Mouse (Mus musculus): ENCODE measurements around the gene Adamts15.

Gene Adamts15

DNA sequence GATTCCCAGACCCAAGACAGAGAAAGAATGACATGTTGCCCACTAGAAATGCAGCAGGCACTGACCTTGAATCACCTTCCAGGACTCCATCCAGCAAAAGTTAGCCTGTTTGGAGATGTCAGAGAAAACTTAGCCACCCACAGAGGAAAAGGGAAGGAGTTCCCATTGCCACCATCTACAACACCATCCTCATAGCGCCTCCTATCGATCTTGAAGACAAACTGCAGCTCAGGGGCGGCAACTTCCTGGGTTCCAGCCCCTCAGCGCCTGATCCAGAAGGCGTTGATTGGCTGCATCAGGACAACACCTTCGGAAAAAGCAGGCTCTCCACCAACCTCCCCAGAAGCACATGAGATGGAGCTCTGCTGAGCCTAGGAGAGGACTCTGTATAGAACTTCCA lies 1.5 kb downstream of the Adamts15 start:
- DNase-seq = peak; percentile 43

DNA sequence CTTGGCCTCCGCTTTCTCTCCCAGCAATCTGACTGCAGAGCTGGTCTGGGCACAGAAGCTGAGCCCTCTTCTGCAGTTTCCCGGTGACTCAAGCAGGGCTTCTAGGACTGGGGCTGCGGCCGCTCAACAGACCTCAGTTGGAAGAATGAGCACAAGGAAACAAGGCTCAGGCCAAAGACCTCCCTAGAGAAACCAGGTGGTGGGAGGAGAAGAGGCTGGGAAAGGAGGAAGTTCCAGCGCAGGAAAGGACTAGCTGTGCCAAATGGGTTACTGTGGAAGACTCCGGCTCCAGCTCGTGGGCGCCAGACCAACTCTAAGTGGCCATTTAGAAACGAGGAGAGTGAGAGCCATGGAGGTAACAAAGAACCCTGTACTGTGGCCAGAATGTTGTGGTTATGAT lies 2.6 kb downstream of the Adamts15 start:
- DNase-seq = no peak

DNA sequence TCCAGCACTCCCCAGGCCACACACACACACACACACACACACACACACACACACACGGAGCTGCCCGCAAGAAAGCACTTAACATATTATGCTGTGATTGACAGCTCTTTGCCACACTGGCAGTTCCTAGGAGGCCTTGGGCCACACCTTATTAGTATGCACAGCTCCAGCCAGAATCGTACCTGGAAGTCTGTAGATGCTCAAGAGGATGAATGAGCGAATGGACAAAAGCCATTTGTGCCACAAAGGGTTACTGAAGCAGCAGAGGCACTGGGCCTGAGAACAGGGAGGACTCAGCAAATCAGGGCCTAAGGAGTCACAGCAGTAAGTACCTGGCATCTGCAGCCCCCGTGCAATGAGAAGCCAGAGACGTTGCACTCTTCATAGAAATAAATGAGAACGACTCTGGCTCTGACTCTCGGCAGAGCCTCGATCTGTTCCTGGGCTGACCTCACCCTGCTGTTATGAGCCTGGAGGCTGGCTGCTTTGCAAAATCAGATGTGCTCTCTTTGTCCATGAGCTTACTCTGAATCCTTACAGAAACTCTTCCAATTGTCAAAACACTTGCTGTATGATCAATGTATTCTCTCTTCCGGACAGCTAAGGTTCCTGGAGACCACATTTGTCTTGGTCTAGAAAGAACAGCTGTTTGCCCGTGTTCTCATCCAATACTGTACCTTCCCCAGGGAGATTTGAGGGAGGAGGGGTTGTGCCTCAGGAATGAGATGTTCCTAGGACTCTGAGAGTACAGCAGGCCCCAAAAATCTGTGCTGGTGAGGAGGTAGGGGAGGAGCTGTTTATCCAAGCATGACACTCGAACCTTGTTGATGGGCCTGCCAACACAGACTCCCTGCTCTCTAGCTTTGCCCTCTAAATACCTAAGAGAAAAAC lies 3.5 kb downstream of the Adamts15 start:
- DNase-seq = peak; percentile 26

DNA sequence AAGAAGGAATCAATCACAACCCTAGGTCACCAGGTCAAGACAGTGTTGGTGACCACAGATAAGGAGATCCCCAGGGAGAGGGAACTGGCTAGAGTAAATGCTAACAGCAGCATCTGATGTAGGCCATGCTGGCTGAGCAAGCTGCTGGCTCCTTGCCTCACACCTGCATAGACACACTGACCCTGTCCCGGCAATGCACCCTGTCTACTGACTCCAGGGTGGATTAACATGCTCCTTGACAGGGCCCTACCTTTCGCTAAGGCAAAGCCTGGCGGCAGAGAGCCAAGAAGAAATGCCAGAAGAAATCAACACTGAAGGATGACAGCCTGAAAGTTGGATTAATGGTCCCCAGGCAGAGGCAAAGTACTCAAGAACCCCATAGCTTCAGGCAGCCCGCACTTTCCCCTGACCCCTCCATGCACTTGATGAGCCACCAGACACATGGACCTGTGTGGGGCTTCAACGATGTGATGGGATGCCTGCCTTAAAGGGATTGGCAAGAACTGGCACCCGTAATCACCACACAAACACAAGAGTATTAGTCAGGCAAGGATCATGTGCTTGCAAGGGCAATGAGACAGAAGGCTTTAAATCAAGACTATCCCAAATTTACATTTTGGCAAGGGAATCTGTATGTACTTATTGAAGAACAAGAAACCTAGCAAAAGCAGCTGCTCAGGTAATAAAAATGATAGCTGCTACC lies 5.8 kb downstream of the Adamts15 start:
- DNase-seq = no peak

DNA sequence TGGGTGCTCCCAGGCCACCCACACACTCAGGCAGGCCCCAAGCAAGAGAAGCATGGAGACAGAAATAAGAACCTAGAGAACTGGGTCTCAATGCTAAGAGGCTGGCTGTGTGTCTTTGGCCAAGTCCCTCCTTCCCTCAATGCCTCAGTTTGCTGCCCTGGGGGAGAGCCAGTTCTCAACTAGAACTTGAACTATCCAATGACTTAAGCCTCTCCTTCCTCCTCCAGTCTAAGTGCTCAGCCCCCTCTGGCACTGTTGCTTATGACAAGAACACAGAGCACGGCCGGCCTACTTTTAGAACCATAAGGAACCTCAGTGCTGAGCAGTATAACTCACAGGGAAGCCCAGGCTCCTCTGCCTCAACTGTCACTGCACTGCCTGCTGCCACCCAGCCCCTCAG lies 8.0 kb downstream of the Adamts15 start:
- DNase-seq = no peak

DNA sequence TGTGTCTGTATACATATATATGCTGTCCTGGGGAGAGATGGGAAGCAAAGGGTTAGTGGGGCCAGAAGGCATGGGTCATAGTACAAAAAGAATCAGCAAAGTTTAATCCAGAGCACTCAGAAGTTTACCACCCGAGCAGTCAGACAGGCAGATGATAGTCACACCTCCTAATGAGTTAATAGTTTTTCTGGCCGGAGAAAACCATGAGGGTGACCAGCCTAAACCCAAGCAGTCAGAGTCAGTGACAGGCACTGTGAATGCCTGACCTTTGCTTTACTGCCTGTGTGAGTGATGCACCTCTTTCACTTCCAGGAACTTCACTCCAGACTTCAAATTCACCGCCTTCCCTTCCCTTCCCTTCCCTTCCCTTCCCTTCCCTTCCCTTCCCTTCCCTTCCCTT lies 8.8 kb downstream of the Adamts15 start:
- DNase-seq = no peak

DNA sequence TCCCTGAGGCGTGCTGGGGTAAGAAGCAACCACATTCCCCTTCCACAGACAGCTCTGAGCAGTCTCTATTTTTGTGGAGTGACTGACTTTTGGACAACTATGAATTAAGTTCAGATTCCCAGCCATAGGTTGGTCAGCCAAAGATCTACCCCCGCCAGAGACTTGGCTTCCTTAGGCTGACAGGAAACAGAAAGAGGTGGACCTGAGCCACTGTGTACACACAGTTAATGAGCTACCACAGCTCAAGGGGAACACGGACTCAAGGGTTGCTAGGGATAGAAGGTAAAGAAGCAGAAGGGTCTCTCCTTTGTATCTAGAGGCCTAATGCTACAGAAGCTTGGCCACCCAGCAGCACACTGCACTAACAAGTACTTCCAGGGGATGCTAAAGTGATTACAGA lies 10.1 kb downstream of the Adamts15 start:
- DNase-seq = no peak

DNA sequence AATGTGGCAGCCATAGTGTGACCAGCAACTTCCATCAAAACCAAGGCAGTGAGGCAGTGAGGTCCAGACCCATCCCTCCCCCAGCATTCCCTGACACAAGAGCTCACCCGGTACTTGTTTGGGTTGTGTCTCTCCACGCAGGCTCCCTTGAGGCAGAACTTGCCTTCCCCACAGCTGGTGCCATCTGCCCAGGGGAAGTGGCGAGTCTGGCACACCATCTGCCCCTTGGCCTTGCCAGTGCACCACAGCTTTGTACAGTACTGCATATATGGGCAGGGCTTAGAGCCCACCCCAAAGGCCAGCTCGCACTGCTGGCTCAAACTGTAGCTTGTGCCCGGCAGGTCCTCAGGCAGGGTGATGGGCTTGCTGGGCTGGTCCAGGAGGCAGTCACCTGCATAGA lies 11.8 kb downstream of the Adamts15 start:
- DNase-seq = no peak

DNA sequence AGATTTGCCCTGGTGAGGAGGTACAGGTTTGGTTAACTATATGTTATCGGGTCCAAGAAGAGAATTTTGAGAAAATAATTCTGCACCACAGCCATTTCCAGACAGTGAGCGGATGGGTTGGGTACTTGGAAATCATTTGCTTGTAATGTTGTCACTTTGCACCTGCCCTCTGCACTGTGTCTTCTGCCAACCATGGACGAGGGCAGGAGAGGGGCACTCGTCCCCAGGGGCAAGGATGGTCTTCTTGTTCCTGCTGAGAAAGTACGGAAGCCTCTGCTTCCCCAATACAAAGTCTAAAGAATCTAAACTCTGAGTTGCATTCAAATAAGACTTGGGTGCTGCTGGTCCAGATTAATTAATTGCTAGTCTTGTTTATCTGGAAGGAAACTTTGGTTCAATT lies 13.3 kb downstream of the Adamts15 start:
- DNase-seq = no peak

DNA sequence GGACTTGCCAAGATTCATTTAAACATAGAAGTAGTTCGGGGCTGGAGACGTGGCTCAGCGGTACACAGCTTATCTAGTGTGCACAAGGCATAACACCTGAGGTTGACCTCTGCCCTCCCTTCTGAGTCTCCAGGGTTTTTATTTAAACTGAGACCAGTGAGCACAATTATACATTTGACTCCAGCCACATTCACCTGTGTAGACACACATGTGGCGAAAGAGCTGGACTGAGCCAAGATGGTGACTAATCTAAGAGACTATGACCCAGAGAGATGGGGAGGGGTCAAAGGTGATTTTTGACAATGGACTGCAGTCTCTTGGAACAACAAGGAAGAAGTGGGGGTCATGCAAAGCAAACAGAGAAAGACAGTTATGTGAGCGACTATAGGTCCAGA lies 14.0 kb downstream of the Adamts15 start:
- DNase-seq = no peak

DNA sequence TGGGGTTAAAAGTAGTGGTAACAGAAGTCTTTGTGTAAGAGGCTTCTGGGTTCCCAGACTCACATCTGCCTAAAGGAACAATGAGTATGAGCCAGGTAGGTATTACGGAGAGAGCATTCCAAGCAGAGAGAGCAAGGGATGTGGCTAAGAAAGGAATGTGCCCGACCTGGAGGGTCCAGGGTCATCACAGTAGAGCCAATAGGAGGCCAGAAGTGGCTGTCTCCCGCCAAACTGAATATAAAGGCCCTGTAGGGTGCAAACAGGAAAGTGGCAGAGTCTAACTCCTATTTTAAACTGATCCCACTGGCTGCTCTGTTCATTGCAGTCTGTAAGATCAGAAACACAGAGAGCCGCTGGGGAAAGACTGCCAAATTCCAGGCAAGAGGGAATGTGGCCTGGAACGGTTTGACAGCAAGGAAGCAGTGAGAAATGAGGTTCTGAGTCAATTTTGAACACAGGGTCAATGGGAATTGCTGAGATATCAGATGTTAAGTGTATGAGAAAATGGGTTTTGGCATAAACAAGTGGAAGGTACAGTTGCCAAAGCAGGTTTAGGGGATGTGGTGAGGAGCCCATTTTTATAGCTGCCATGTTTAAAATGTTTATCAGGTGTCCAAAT lies 14.5 kb downstream of the Adamts15 start:
- DNase-seq = no peak

DNA sequence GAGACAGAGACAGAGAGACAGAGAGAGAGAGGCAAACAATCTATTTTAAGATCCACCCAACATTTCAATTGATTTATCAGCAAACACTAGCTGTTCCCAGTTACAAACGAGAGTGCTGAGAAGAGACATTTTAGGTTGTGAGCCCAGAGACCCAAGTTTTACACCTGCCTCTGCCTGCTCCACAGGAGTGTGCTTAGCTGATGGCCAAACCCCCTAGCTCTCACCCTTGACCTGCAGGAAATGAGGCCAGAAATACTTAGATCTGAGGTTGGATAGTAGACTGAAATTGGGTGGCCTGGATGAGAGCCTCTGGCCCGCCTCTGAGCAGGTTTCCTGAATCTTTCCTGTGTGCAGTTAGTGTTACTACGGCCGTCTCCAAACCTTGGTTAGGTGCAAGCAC lies 15.8 kb downstream of the Adamts15 start:
- no peak for DNase-seq

DNA sequence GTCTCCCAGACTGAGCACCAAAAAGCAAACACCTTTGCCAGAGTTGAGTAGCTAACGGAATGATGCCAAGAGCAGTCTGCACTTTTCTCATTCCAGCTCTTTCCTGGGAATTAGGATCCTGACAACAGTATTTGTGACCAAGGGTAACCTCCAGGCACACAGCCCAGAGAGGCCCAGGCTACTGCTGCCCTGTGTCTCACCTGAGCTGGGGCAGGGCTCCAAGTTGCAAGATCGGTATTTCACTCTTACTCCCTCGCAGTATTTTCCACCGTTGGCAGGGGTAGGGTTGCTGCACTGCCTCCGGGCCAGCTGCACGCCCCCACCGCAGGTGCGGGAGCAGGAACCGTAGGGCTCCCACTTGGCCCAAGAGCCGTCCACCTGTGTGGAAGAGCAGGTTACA lies 16.4 kb downstream of the Adamts15 start:
- DNase-seq = no peak

DNA sequence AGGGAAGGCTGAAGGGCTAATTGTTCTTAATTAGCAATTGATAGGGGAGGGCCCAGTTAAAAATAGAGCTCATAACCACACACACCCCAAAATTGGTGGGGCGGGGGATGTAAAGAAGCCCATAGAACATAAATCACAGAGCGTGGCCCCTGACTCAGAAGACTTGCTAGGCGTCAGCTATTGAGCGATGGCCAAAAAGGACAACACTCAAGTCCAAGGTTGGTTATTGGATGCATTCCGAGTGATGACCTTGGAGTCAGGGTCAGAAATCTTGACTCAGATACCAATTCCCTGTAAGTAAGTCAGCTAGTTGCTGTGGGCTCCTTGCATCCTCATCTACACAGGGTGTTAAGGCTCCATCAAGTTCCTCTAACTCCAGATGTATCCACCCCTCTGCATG lies 19.0 kb downstream of the Adamts15 start:
- DNase-seq = no peak

DNA sequence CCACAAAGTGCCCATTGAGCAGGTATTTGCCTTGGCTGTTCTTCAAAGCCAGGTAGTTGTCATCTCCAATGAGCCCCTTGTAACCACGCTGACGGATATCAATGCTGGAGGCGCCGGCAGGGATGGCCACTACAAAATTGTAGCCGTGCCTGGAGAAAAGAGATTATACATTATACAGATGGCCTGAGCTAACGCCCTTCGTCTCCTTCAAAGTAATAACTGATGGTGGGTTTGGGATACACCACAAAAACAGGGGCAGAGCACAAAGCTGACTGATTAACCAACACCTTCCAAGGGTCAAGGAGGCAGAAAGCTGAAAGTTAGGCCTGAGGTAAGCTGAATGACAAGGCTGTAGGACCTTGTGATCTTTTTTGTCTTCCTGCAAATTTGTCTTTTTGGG lies 19.6 kb downstream of the Adamts15 start:
- DNase-seq = no peak

DNA sequence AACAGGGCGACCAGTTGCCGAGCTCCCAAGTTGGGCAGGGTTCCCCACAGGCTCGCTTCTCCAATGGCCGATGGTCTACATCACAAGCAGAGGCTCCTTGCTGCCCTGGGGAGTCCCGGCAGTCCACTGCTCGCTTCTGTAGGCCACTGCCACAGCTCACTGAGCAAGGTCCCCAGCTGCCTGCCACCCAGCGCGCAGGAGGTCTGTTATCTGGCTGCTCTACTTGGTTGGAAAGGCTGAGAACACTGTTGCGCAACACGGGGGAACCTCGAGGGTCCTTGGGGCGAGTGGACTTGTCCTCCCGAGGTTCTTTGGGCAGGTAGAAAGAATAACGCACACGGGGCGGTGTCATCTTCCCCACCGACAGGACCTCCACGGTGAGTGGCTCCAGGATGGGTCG lies 20.1 kb downstream of the Adamts15 start:
- DNase-seq = no peak

DNA sequence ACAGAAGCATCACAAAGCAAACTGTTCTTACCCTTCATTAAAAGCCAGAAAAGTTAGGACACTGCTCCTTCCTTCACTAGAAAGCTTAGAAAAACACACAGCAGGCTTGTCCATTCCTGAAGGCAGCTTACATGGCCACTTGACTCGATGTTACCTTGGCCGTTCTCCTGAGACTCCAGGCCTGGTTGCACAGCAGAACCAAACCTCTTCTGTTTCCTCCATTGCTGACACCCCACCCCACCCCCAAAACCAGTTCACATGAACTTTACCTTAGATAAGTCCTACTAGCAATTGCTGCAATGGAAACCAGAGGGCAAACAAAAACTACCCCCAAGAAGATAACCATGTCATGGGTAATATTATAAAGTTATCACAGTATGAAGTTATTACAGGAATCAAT lies 25.1 kb downstream of the Adamts15 start:
- no peak for DNase-seq

DNA sequence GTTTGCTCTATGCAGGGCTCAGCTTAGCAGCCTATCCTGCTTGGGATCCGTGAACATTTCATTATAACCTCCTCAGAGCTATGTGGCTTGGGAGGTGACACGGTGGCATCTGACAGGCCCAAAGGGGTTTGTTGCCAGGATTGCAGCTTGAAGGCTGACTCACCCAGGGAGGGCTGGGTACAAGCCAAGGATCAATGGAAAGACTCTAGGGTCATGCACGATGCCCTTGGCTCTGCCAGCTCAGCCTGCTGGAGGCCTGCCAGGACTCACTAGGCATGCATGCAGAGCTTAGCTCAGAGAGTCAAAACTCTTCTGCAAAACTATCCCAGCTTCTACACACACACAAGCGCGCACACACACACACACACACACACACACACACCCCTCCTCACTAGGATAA lies 25.5 kb downstream of the Adamts15 start:
- DNase-seq = no peak

DNA sequence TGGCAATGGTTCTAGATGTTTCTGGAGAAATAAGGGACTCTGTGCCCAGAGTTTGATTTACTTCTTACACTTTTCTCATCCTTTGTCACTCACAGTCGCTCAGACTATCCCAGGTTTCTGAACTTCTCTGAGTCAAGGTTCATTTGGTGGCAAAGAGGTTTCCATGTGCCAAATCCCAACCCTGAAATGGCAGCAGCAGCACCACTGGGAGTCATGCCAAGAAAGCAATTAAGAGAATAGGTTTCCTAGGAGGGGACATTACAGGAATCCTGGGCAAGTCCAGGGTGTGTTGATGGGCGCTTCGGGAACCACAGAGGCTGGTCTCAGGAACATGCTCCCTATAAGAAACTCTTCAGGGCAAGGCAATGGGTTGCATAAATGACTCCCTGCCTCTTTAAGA lies 26.6 kb downstream of the Adamts15 start:
- DNase-seq = no peak

DNA sequence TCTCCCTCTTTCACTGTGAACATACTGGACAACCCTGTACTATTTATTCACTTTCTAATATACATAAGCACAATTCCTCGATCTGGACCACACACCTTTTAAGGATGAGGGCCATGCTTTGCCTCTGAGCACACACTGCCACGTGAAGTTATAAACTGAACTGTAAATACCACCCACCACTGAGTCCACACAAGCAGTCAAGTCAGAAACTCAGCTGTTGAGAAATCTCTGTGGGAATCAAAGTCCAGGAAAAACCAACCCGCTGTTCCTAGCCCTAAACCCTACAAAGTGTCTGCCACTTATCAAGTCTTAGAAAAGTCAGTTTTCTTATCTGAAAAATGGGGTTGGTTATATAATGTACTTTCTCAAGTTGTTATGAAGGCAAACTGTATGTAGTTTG lies 36.0 kb downstream of the Adamts15 start:
- DNase-seq = no peak

DNA sequence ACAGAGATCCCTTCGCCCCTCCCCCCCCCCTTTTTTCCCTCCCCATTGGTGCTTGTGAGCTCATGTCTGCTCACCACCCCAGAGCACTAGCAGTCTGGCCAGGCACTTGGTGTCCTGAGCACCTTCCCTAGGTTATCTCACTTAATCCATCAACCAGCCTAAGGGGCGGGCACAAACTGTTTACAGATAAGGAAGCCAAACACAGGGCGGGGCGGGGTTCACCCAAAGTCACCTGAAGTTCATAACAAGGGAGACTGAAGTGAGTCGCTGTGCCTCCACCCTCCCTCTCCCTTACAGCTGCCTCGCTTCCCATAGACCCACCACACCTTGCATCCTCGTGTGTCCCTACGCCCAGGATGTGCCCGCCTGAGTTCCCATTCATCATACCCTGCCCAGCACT lies 41.7 kb downstream of the Adamts15 start:
- DNase-seq = no peak

DNA sequence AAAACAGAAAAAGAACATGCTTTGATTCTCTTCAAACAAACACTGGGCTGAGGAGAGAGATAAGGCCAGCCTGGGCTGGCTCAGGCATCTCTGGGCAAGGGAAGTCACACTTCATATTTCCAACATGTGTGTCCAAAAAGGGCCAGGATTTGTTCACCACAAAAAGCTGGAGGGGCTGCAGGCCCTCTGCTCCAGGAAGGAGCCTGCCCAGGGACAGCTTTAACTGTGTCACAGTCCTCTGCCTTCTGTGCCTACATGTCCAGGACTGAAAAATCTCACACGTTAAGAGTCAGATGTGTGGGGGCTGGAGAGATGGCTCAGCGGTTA lies 42.3 kb downstream of the Adamts15 start:
- no peak for DNase-seq

DNA sequence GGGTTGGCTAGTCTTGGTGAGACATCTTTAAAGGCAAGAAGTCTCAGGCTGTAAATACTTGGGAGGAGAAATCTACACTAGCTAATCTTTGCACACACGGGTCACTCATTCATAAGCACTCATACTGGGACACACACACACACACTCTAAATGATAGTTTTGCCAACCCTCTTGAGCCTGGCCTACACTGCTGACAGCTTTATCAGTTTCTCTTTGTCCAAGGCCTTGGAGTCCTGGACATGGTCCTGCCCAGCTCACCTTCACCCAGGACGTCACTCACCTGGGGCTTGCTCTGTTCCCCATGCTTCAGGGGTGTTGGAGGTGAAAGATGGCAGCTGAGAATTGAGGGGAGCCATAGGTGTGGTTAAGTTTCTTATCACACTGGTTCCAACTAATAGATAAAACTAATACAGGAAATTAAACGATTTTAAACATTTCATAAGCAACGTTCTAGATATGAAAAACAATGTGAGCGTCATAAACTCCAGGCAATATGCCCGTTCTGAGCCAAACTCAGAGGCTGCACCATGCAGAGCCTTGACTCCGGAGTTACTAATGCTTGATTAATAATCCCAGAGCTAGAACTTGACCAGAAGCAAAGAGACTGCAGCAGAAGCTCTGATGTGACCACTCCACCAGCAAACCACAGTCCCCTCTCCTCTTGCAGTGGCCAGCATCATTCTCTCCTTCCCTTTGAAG lies 42.9 kb downstream of the Adamts15 start:
- DNase-seq = no peak

DNA sequence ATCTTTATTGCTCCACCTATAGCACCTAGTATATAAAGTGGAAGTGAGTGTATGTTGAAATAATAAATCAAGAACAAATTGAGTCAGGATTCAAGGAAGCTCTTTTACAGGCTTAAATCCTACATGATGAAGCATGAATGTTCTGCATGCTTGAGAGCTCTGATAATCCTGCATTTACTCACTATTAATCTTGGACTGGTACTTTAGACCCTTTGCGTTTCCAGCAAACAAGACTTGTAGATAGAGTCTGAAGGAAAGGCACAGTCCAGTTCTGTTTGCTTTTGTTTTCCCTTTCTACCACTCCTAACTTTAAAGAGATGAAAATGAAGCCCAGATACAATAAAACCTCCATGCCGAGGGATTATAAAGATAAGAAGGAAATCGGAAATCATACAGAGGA lies 45.7 kb downstream of the Adamts15 start:
- DNase-seq = no peak

Data from embryo, embryonic 11 days (tissue).